Mouse (Mus musculus) stomach, embryonic 16.5 days (tissue): ENCODE data around the gene Clec4g. TPM values are rescaled to one million over a fixed set of nuclear protein-coding genes. Genes with fewer than 3 reads are reported as not detected.
"Not testable (repeated sequence)": the region's sequence is repeated elsewhere in the genome, so short reads cannot be mapped to it uniquely, and the experiment has no call there.

Source experiments
- ATAC-seq: fragments of 200-750 bp; cut with Nextera tagmentation; 2 replicates; pipeline ENCODE4 v1.8.0; 2017; ENCODE audit warnings: moderate number of reproducible peaks, moderate TSS enrichment; ENCODE audit not compliant: insufficient read depth, low FRiP score
- H3K27ac ChIP-seq: fragments of 300-500 bp; sonication (generic); 2 replicates; pipeline ENCODE4 v1.5.1; 2014; ENCODE audit warnings: low read length
- H3K27me3 ChIP-seq: fragments of 300-500 bp; sonication (generic); 2 replicates; pipeline ENCODE4 v1.6.1; 2014; ENCODE audit warnings: low read length, control low read depth, mixed read lengths; ENCODE audit not compliant: control insufficient read depth, insufficient read depth
- H3K36me3 ChIP-seq: fragments of 300-500 bp; sonication (generic); 2 replicates; pipeline ENCODE4 v1.6.1; 2014; ENCODE audit warnings: low read length; ENCODE audit not compliant: control insufficient read depth, insufficient read depth
- H3K4me1 ChIP-seq: fragments of 300-500 bp; sonication (generic); 2 replicates; pipeline ENCODE4 v1.6.1; 2014; ENCODE audit warnings: low read length, control low read depth, mixed read lengths; ENCODE audit not compliant: control insufficient read depth, insufficient read depth
- H3K4me2 ChIP-seq: fragments of 300-500 bp; sonication (generic); 2 replicates; pipeline ENCODE4 v1.6.1; 2014; ENCODE audit warnings: low read depth, low read length, mixed read lengths
- H3K4me3 ChIP-seq: fragments of 300-500 bp; sonication (generic); replicated peaks from 2 replicates; pipeline ENCODE4 v1.5.1; 2014; ENCODE audit warnings: mild to moderate bottlenecking, low read length
- H3K9ac ChIP-seq: fragments of 300-500 bp; sonication (generic); 2 replicates; pipeline ENCODE4 v1.6.1; 2014; ENCODE audit warnings: low read length
- H3K9me3 ChIP-seq: fragments of 300-500 bp; sonication (generic); replicated peaks from 2 replicates; pipeline ENCODE4 v1.6.1; 2016; ENCODE audit warnings: low read length, control low read depth; ENCODE audit not compliant: control insufficient read depth
- WGBS: fragments of 180-500 bp; shearing (Covaris S2); extraction: QIAGEN DNeasy Blood & Tissue Kit; methylation state at CpG from one replicate; pipeline ENCODE4 v1.1.7; 2014; 5-methylcytosine and 5-hydroxymethylcytosine counted together
- polyA plus RNA-seq: library from polyadenylated mRNA; unstranded; fragments of >200 nt; fragmentation: Nextera tagmentation; extraction: Ambion mirVana; gene quantifications from 2 replicates; pipeline ENCODE4 v1.2.1, GENCODE M21; 2015

The Clec4g gene
- polyA plus RNA-seq, result 0.19 and 0.45 TPM in 2 replicates

DNA sequence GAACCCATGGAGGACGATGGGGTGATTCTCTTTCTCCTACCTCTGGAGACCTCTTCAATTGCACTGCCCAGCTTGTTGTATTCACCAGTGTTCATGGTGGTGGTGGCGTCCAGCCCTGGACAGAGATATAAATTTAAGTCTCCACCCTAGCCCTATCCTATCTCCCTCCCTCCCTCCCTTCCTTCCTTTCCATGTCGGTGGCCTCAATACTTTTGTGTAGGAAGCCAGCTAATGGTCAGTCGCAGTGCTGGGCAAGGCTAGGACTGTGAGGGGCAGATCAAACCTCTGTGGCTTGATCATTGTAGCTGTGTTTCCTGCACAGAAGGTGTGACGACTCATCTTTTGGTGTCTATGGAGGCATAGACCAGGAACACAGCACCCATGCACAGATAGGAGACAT, at the start of gene Clec4g:
Clec4g (minus strand) TSS at position 101 of the 400 bp plus-strand sequence.
- Histone ChIP-seq H3K4me1 (no peaks in the 10 kb centered on the region), H3K36me3 (no peaks in the 10 kb centered on the region), H3K9ac (no peak within 1 kb of the TSS), H3K4me2 (no peak within 1 kb of the TSS), H3K4me3 (no peak within 1 kb of the TSS), H3K27me3 (no peaks in the 10 kb centered on the region), H3K27ac (no peak within 1 kb of the TSS), H3K9me3 (no peaks in the 10 kb centered on the region)
- no peak for ATAC-seq
- whole genome bisulfite sequencing, result 67% methylated on average over 5 of the region's 5 CpGs

DNA sequence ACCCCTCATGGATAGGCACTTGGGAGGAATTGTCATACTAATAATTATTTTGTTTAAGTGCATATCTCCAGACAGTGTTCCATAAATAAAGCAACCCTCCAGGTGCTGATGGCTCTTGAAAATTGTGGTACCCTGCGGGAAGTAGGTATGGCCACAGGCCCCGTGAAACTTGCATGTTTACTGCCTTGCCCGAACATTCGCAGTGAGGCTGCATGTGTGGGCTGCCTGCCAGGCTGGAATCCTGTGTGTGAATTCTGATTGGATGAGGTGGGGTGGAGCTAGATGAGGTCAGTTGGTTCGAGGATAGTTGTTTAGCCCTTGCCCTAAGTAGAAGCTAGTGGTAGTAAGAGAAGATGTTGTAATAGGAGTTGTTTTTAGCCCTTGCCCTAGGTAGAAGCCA, 48.2 kb upstream of the Clec4g start:
- H3K4me3 ChIP-seq, H3K9me3 ChIP-seq, H3K27me3 ChIP-seq, H3K27ac ChIP-seq, H3K4me1 ChIP-seq, ATAC-seq, H3K9ac ChIP-seq, H3K4me2 ChIP-seq, H3K36me3 ChIP-seq: not testable (repeated sequence)
- 82% methylated on average over 5 of the region's 5 CpGs for WGBS

DNA sequence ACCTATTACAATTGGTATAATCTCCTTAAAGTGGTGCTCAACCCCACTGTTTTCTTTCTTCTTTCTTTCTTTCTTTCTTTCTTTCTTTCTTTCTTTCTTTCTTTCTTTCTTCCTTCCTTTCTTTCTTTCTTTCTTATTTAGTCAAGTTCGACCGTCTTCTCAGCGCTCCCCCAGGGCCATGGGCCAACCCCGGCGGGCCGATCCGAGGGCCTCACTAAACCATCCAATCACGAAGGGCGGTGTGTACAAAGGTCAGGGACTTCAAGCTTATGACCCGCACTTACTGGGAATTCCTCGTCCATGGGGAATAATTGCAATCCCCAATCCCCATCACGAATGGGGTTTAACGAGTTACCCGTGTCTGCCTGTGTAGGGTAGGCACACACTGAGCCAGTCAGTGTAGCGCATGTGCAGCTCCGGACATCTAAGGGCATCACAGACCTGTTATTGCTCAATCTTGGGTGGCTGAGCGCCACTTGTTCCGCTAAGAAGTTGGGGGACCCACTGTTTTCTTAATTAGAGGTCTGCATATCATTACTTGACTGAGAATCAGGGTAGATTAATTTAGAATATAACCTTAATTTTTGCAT, 33.9 kb upstream of the Clec4g start:
- Histone ChIP-seq H3K27ac (no peak overlapping the region), H3K4me1 (no peaks in the 10 kb centered on the region), H3K27me3 (no peaks in the 10 kb centered on the region), H3K4me3 (no peak overlapping the region), H3K9ac (no peak overlapping the region), H3K4me2 (no peak overlapping the region), H3K9me3 (no peaks in the 10 kb centered on the region), H3K36me3 (no peaks in the 10 kb centered on the region)
- WGBS, result 64% methylated on average over 18 of the region's 18 CpGs
- ATAC-seq, result peak; percentile 100

DNA sequence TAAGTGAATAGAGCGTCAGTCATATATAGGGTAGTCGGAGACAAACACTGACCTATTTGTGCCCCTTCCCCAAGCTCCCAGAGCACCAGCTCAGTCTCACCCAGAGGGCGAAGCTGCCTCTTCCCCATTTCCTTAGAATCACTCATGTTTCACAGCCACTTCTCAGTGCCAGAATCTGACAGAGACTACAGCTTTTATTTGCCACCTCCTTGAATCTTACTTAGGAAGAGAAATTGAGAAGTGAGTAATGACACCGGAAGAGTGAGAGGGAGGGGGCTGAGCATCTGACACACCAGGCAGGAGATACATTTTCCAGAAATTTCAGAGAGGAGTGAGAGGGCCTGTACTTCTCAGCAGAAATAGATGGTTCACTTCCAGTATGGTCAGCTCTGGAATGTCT, 28.3 kb upstream of the Clec4g start, which contains the start of gene Cd209a:
Cd209a (minus strand) TSS at position 224 of the 400 bp plus-strand sequence.
- H3K4me2 ChIP-seq, result no peak within 1 kb of the TSS
- no peak within 1 kb of the TSS for H3K27ac ChIP-seq
- H3K36me3 ChIP-seq, result no peaks in the 10 kb centered on the region
- H3K27me3 ChIP-seq, result no peaks in the 10 kb centered on the region
- no peaks in the 10 kb centered on the region for H3K4me1 ChIP-seq
- ATAC-seq, result no peak
- H3K9me3 ChIP-seq, result no peaks in the 10 kb centered on the region
- no peak within 1 kb of the TSS for H3K9ac ChIP-seq
- H3K4me3 ChIP-seq, result no peak within 1 kb of the TSS
- WGBS, result 80% methylated on average over 4 of the region's 4 CpGs

DNA sequence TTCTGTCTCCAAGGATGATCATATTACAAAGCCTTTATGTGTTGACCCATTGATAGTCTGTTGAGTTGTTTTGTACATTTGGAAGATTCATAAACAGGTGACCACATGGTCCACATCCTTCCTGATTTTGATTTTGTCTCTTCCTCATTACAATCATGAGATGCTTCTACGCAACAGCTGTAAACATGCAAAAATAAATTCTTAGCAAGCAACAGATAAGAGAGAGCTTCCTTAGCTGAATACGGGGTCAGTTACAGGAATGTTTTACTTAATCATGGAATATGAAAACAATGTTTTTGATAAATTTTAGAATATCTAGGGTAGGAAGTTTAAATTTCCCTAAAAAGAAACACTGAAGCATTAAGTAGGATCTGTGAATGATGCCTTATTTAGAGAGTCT, 16.5 kb upstream of the Clec4g start:
- 82% methylated on average over 2 of the region's 2 CpGs for WGBS
- Histone ChIP-seq H3K9me3 (no peaks in the 10 kb centered on the region), H3K4me1 (no peaks in the 10 kb centered on the region), H3K4me3 (no peak overlapping the region), H3K36me3 (no peaks in the 10 kb centered on the region), H3K4me2 (no peak overlapping the region), H3K27ac (no peak overlapping the region), H3K9ac (no peak overlapping the region), H3K27me3 (no peaks in the 10 kb centered on the region)
- ATAC-seq, result no peak

DNA sequence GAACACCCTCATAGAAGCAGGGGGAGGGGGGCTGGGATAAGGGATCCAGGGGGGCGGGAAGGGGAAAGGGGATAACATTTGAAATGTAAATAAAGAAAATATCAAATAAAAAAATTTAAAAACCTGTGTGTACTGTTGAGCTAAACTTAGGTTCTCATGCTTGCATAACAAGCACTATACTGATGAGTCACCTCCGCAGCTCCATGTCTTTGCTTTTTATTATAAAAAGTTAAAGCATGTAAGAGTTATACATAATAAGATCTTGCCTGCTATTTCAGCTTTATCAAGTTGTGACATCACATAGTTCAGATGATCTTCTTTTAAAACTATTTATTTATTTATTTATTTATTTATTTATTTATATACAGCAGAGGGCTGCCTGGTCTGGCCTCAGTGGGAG, 15.1 kb upstream of the Clec4g start:
- Histone ChIP-seq H3K36me3 (no peaks in the 10 kb centered on the region), H3K4me1 (no peaks in the 10 kb centered on the region), H3K27me3 (no peaks in the 10 kb centered on the region), H3K4me3 (no peak overlapping the region), H3K9ac (no peak overlapping the region), H3K4me2 (no peak overlapping the region), H3K9me3 (no peaks in the 10 kb centered on the region), H3K27ac (no peak overlapping the region)
- no peak for ATAC-seq
- 88% methylated on average over 2 of the region's 2 CpGs for WGBS

DNA sequence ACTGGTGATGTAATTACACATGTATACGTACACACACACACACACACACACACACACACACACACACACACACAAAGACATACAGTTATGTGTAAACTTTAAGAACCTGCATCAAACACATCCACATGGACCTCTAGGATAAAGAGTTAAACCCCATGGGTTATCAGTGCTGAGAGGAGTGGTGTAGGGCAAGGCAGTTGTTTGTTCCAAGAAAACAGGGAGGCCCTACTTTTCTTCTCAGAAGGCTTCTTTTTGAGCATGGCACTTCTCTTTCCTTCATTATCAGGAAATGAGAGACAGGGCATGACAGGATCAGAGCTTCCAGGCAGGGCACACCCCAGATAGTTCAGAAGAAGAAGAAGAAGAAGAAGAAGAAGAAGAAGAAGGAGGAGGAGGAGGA, 13.6 kb upstream of the Clec4g start:
- H3K4me3 ChIP-seq, result no peak overlapping the region
- H3K9ac ChIP-seq, result no peak overlapping the region
- ATAC-seq, result no peak
- H3K27ac ChIP-seq, result no peak overlapping the region
- H3K27me3 ChIP-seq, result no peaks in the 10 kb centered on the region
- no peak overlapping the region for H3K4me2 ChIP-seq
- H3K36me3 ChIP-seq, result no peaks in the 10 kb centered on the region
- no peaks in the 10 kb centered on the region for H3K4me1 ChIP-seq
- H3K9me3 ChIP-seq, result no peaks in the 10 kb centered on the region
- 50% methylated on average over 1 of the region's 1 CpGs for WGBS

DNA sequence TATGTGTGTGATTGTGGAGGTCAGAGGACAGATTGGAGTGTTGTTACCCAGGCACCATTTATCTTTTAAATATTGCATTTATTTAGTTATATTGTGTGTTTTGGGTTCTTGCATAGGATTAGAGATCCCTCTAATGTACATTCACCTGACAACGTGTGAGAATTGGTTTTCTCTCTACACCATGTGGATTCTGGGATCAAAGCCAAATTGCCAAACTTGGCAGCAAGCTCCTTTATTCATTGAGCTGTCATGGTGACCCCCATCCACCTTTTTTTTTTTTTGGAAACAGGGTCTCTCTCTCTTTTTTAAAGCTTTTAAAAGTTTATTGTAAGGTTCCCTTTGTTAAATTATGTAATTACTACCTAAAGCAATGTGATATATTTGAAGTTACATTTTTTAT, 590 bp upstream of the Clec4g start:
- Histone ChIP-seq H3K4me1 (no peaks in the 10 kb centered on the region), H3K4me2 (no peak overlapping the region), H3K9ac (no peak overlapping the region), H3K9me3 (no peaks in the 10 kb centered on the region), H3K27me3 (no peaks in the 10 kb centered on the region), H3K36me3 (no peaks in the 10 kb centered on the region), H3K27ac (no peak overlapping the region), H3K4me3 (no peak overlapping the region)
- WGBS, result 17% methylated on average over 1 of the region's 1 CpGs
- no peak for ATAC-seq

DNA sequence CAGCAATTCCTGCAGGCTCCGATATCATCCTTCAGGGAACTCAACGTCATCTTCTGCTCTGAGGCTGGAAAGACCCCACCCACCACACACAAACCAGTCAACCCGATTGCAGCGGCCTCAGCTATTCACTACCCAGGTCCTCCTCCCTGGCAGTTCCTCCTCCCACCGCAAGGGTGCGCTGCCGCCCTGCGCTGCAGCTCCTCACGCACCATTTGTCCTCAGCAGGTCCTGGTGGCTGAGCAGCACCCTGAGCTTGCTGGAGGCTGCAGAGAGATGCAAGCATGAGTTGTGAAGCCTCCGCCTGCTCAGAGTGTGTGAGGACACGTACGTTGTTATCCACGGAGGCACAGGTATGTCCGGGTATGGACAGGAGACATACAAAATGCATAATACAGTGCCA, 1.9 kb downstream of the Clec4g start:
- no peak overlapping the region for H3K4me2 ChIP-seq
- WGBS, result 17% methylated on average over 14 of the region's 14 CpGs
- no peaks in the 10 kb centered on the region for H3K4me1 ChIP-seq
- H3K9me3 ChIP-seq, result no peaks in the 10 kb centered on the region
- no peak for ATAC-seq
- no peaks in the 10 kb centered on the region for H3K36me3 ChIP-seq
- no peak overlapping the region for H3K4me3 ChIP-seq
- H3K27ac ChIP-seq, result no peak overlapping the region
- H3K27me3 ChIP-seq, result no peaks in the 10 kb centered on the region
- H3K9ac ChIP-seq, result no peak overlapping the region
